ENCODE assay signal across 17 mouse cellular contexts in the genomic region with DNA sequence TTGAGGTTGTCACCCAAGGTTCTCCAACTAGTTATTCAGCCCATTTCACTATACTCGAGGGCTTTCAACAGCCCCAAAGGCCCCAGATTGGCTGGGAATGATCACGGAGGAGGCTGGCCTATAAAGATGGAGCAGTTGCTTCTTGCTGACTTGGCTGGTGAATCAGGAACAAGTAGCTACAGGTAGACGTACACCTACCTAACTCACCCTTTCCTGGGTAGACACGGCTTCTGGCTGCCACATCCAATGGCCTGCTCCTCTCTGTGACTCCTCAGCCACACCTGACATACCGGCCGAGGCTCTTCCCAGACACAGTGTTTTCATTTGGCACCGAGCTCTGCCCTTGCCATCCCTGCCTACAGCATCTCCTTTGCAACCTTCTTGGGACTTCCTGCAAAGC. TPM values are rescaled to one million over a fixed set of nuclear protein-coding genes. Genes with fewer than 3 reads are reported as not detected.
"Had no signal": no experiment of that assay in that cellular context is flagged by ENCODE, and none has a peak within 500 bp of the region (broad histone marks: within the 10 kb centered on the region; RNA-seq: fewer than 3 reads in every experiment).

No protein-coding gene starts in this region.

- H3K27ac ChIP-seq: heart, embryonic 13.5 days; heart, embryonic 15.5 days; hindbrain, embryonic 10.5 days; hindbrain, embryonic 12.5 days; hindbrain, embryonic 14.5 days; intestine, embryonic 15.5 days; left cerebral cortex, adult 2 months; limb, embryonic 13.5 days; limb, embryonic 15.5 days; liver, embryonic 12.5 days; liver, embryonic 14.5 days had no signal

- H3K4me3 ChIP-seq: heart, embryonic 13.5 days; heart, embryonic 15.5 days; hindbrain, embryonic 10.5 days; hindbrain, embryonic 12.5 days; intestine, embryonic 15.5 days; left cerebral cortex, adult 2 months; limb, embryonic 13.5 days; limb, embryonic 15.5 days; liver, embryonic 12.5 days had no signal

- DNase-seq: kidney, adult 18-20 months; kidney, adult 8-10 months; layer of hippocampus, adult 9-11 months; left cerebral cortex, postnatal 4 days had no signal

RNA-seq across cellular contexts. Expression of gene Lefty1, which starts 32.4 kb away (rescaled TPM):
- total RNA-seq: granulocyte monocyte progenitor cell, adult 5-6 weeks had no signal
- polyA plus RNA-seq: inflammation-experienced regulatory T-cells, adult 6 months had no signal
